Mouse (Mus musculus): ENCODE results near the gene Zmiz1. TPM values are rescaled to one million over a fixed set of nuclear protein-coding genes. Genes with fewer than 3 reads are reported as not detected.

The Zmiz1 gene
- polyA plus RNA-seq, 1 experiment from 2014 or later = 4.3 TPM

DNA sequence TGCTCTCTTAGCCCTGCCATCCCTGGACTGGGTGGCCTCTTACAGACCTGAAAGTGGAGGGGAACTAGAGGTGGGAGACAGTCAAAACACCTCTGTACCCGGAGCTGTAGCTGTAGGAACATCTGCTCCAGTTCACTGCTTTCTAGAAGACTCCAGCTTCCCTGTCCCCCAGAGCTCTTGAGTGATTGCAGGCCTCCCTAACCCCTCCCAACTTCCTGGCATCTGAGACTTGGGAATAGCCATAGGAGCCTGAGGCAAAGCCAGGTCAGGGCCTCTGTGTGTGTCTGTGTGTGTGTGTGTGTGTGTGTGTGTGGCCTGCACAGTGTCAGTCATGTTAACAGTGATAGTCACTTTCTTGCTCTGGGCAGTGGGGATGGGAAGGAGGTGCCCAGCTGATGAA lies 102.7 kb downstream of the Zmiz1 start:
- WGBS (ENCODE audit: insufficient replicate concordance) = 50% methylated on average over 1 of the region's 1 CpGs
- no peak overlapping the region for H3K27ac ChIP-seq (ENCODE audit: low read depth)
- no peaks in the 10 kb centered on the region for H3K9me3 ChIP-seq (ENCODE audit: low read length)
- no peak overlapping the region for H3K4me3 ChIP-seq (ENCODE audit: low read depth, low read length)
- no peak for TF ChIP-seq EP300 (IDR thresholded peaks at IDR 0.05; ENCODE audit: low read depth)
- no peak for TF ChIP-seq CTCF (IDR thresholded peaks at IDR 0.05; ENCODE audit: low read depth)
- ATAC-seq (no peak), DNase-seq (no peak)
- 0 out of 2 replicates have a peak, but pooled peaks cover 8% of the 10 kb centered on the region for H3K36me3 ChIP-seq (replicated peaks; ENCODE audit: insufficient read depth, low read length)
- no peak overlapping the region for H3K9ac ChIP-seq (replicated peaks)
- H3K27me3 ChIP-seq (ENCODE audit: insufficient read depth, low read length) = no peaks in the 10 kb centered on the region
- H3K4me2 ChIP-seq (ENCODE audit: low read depth, low read length) = no peak overlapping the region
- peaks cover 21% of the 10 kb centered on the region for H3K4me1 ChIP-seq (ENCODE audit: insufficient read depth)

DNA sequence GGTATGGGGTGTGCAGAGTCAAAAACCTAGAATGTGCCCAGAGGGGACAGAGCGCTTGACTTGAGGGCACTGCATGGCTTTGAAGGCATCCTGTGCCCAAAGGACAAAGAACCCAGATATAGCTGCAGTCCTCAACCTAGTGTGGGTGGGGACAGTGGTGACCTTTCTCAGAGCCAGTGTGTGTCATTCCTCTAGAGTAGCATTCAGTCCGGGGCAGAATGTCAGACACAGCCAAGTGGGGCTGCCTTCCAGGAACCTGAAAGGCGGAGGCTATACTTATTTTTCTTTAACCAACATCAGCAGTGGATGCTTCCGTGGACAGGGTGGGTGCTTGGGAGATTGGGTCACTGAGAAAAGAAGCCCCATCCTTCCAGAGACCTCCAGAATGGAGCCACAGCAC lies 103.5 kb downstream of the Zmiz1 start:
- H3K27ac ChIP-seq (ENCODE audit: low read depth) = 0 out of 2 replicates have a peak overlapping the region, but pooled peaks have one; percentile 11
- peaks cover 14% of the 10 kb centered on the region for H3K4me1 ChIP-seq (ENCODE audit: insufficient read depth)
- no peaks in the 10 kb centered on the region for H3K27me3 ChIP-seq (ENCODE audit: insufficient read depth, low read length)
- H3K4me2 ChIP-seq (ENCODE audit: low read depth, low read length) = no peak overlapping the region
- no peak overlapping the region for H3K4me3 ChIP-seq (ENCODE audit: low read depth, low read length)
- TF ChIP-seq EP300 (IDR thresholded peaks at IDR 0.05; ENCODE audit: low read depth) (no peak), CTCF (IDR thresholded peaks at IDR 0.05; ENCODE audit: low read depth) (no peak)
- H3K36me3 ChIP-seq (replicated peaks; ENCODE audit: insufficient read depth, low read length) = 0 out of 2 replicates have a peak, but pooled peaks cover 8% of the 10 kb centered on the region
- H3K9me3 ChIP-seq (ENCODE audit: low read length) = no peaks in the 10 kb centered on the region
- 80% methylated on average over 4 of the region's 4 CpGs for WGBS (ENCODE audit: insufficient replicate concordance)
- DNase-seq (no peak), ATAC-seq (no peak)
- H3K9ac ChIP-seq (replicated peaks) = no peak overlapping the region

DNA sequence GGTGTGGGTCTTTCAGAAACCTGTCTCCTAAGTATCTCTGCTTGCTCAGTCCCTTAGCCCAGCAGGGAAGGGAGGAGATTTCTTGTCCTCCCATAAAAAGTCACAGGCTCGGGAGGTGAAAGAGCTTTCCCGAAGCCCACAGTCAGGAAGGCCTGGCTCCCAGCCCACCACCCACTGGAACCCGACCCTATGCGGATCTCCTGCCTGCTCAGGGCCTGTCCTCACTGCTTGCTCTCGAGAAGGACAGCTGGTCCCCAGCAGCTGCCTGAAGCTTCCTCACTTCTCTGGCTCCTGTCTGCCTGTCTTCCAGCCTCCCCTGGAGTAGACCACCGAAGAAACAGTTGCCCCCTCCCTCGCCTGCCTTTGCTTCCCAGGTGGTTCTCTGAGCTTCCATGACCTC lies 103.9 kb downstream of the Zmiz1 start:
- Histone ChIP-seq H3K27me3 (ENCODE audit: insufficient read depth, low read length) (no peaks in the 10 kb centered on the region), H3K4me1 (ENCODE audit: insufficient read depth) (peaks cover 9% of the 10 kb centered on the region), H3K9ac (replicated peaks) (no peak overlapping the region), H3K4me2 (ENCODE audit: low read depth, low read length) (no peak overlapping the region), H3K36me3 (replicated peaks; ENCODE audit: insufficient read depth, low read length) (0 out of 2 replicates have a peak, but pooled peaks cover 8% of the 10 kb centered on the region), H3K4me3 (ENCODE audit: low read depth, low read length) (no peak overlapping the region), H3K27ac (ENCODE audit: low read depth) (no peak overlapping the region), H3K9me3 (ENCODE audit: low read length) (no peaks in the 10 kb centered on the region)
- no peak for ATAC-seq
- TF ChIP-seq CTCF (IDR thresholded peaks at IDR 0.05; ENCODE audit: low read depth) (no peak), EP300 (IDR thresholded peaks at IDR 0.05; ENCODE audit: low read depth) (no peak)
- 88% methylated on average over 7 of the region's 7 CpGs for WGBS (ENCODE audit: insufficient replicate concordance)
- DNase-seq = no peak

DNA sequence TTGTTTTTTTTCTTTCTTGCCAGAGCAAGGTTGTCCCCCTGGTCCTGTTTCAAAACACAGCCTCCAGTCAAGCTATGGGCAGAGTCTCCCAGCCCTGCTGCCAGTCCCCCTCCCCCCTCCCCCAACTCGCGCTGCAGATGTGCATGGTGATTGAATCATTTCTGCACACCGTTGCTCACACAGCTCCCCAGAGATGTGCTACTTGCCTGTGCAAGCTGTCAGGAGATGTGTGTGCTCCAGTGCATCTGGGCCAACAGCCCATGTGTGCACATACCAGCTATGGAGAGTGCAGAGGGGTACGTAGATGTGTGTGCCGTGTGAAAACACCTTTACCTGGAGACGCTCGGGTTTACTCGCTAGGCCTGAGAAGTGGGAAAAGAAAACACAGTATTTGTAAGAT lies 105.6 kb downstream of the Zmiz1 start:
- H3K36me3 ChIP-seq (replicated peaks; ENCODE audit: insufficient read depth, low read length) = 0 out of 2 replicates have a peak, but pooled peaks cover 5% of the 10 kb centered on the region
- no peak overlapping the region for H3K9ac ChIP-seq (replicated peaks)
- H3K27me3 ChIP-seq (ENCODE audit: insufficient read depth, low read length) = no peaks in the 10 kb centered on the region
- DNase-seq (no peak), ATAC-seq (no peak)
- no peak overlapping the region for H3K4me2 ChIP-seq (ENCODE audit: low read depth, low read length)
- H3K4me1 ChIP-seq (ENCODE audit: insufficient read depth) = peaks cover 7% of the 10 kb centered on the region
- TF ChIP-seq CTCF (IDR thresholded peaks at IDR 0.05; ENCODE audit: low read depth) (no peak), EP300 (IDR thresholded peaks at IDR 0.05; ENCODE audit: low read depth) (no peak)
- no peaks in the 10 kb centered on the region for H3K9me3 ChIP-seq (ENCODE audit: low read length)
- H3K4me3 ChIP-seq (ENCODE audit: low read depth, low read length) = no peak overlapping the region
- WGBS (ENCODE audit: insufficient replicate concordance) = 74% methylated on average over 8 of the region's 8 CpGs
- H3K27ac ChIP-seq (ENCODE audit: low read depth) = no peak overlapping the region

DNA sequence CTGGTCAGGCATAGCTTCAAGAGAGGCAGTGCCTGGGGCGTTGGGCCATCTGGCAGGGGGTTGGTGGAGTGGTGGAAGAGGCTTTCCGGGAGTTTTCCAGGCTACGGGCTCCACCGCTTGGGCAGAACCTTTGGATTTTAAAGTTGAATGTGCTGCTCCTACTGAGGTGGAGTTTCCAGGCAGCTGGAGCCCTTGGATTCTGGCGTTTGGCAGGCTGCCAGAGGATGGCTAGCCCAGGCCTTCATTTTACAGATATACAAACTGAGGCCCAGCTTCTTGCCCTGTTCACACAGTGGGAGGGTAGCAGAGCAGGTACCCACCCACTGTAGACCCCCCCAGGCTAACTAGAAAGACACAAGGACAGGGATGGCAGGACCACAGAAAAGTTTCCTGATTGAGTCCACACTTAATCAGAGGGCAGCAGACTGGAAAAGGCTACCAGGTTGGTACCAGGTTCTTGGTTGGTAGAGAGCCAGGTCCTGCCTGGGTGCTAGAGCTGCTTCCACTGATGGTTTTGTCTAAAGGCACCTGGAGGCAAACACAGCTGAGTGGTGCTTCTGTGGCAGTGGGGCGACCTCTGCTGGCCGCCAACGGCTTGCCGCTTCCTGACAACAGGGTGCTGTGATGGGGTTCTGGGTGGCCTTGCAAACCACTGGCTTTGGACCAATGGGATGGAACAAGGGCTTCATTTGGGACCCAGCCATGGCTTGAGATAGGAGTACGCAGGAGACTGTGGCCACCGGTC lies 106.5 kb downstream of the Zmiz1 start:
- H3K27ac ChIP-seq (ENCODE audit: low read depth) = no peak overlapping the region
- 44% methylated on average over 11 of the region's 11 CpGs for WGBS (ENCODE audit: insufficient replicate concordance)
- H3K36me3 ChIP-seq (replicated peaks; ENCODE audit: insufficient read depth, low read length) = 0 out of 2 replicates have a peak, but pooled peaks cover 2% of the 10 kb centered on the region

DNA sequence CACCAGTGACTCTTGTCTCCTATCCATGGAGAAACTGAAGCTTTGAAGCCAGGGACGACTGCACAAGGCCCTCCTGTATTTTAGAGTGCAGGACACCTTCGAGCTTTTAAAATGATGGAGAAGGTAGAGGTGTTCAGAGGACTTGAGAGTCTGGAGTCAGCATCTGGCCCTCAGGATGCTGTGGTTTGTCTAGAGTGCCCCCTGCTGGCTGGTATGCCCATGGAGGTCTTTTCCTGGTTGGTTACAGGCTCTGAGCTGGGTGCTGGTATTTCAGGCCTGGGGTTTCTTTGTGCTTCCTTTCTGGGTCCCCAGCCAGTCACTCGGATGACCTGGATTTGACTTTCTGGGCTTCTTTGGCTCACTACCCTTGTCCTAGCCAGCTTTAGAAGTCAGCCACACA lies 108.3 kb downstream of the Zmiz1 start:
- WGBS (ENCODE audit: insufficient replicate concordance) = 50% methylated on average over 3 of the region's 3 CpGs
- Histone ChIP-seq H3K9me3 (ENCODE audit: low read length) (no peaks in the 10 kb centered on the region), H3K4me1 (ENCODE audit: insufficient read depth) (no peaks in the 10 kb centered on the region), H3K4me2 (ENCODE audit: low read depth, low read length) (no peak overlapping the region), H3K4me3 (ENCODE audit: low read depth, low read length) (no peak overlapping the region), H3K27ac (ENCODE audit: low read depth) (no peak overlapping the region), H3K27me3 (ENCODE audit: insufficient read depth, low read length) (no peaks in the 10 kb centered on the region), H3K9ac (replicated peaks) (no peak overlapping the region), H3K36me3 (replicated peaks; ENCODE audit: insufficient read depth, low read length) (peaks cover 9% of the 10 kb centered on the region)
- ATAC-seq = no peak
- peak; percentile 78 for DNase-seq
- TF ChIP-seq CTCF (IDR thresholded peaks at IDR 0.05; ENCODE audit: low read depth) (peak; percentile 82), EP300 (IDR thresholded peaks at IDR 0.05; ENCODE audit: low read depth) (no peak)

More for the DNA sequence above, 106.5 kb downstream of the Zmiz1 start:
- Histone ChIP-seq H3K4me3 (ENCODE audit: low read depth, low read length) (no peak overlapping the region), H3K27me3 (ENCODE audit: insufficient read depth, low read length) (no peaks in the 10 kb centered on the region), H3K9ac (replicated peaks) (no peak overlapping the region), H3K9me3 (ENCODE audit: low read length) (no peaks in the 10 kb centered on the region), H3K4me2 (ENCODE audit: low read depth, low read length) (no peak overlapping the region), H3K4me1 (ENCODE audit: insufficient read depth) (peaks cover 5% of the 10 kb centered on the region)
- peak; percentile 88 for DNase-seq
- ATAC-seq = peak; percentile 76
- TF ChIP-seq EP300 (IDR thresholded peaks at IDR 0.05; ENCODE audit: low read depth) (no peak), CTCF (IDR thresholded peaks at IDR 0.05; ENCODE audit: low read depth) (peak; percentile 98)
